Mouse (Mus musculus) adrenal gland, postnatal 25 days (tissue): ENCODE results near the gene Als2. TPM values are rescaled to one million over a fixed set of nuclear protein-coding genes. Genes with fewer than 3 reads are reported as not detected.

Experiments
- DNase-seq: peaks from one replicate; pipeline ENCODE4 v3.0.0; 2021; ENCODE audit warnings: mixed read lengths
- total RNA-seq: library from RNA; stranded (reverse); gene quantifications from 2 replicates; pipeline ENCODE4 v1.2.3, GENCODE M21; 2021

The Als2 gene
- total RNA-seq, 1 experiment from 2014 or later, result 12.4 TPM

DNA sequence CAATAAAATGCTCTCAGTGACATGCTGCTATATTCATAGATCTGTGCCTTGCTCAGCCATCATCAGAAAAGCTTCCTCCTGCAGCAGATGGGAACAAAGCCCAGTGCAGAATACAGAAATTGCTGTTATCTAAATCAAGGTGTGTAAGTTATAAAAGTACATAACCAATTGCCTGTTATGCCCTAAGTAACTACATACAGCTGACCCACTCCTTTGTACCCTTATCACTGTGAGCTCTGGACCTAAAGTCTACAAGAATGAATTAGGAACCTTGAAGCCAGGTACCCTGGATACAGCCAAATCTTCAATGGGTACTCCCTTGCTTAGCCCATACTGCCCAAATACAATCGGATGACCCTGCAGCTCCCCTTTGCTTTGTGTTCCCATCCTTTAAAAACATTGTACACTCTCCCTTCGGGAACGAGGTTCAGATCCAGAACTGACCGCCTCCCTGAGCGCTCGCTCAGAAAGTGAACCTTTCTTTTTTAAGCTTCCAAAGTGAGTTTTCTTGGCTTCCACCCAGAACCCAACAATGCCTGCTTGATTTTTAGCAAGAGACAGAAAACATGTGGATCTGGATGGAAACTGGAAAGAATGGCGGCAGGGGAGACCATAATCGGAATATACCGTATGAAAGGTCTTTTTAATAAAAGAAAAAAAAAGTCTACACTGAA lies 70.7 kb downstream of the Als2 start:
- DNase-seq, result no peak

- DNase-seq, result no peak
Observed at GRCm38 (mm10) chr1:59163918-59164317, 73.1 kb downstream of the Als2 start.

GRCm38 (mm10) chr1:59163030-59163461 lies 74.0 kb downstream of the Als2 start, which contains the start of gene Mpp4:
Mpp4 (minus strand) TSS chr1:59163389.
- DNase-seq, result peak; percentile 16

DNA sequence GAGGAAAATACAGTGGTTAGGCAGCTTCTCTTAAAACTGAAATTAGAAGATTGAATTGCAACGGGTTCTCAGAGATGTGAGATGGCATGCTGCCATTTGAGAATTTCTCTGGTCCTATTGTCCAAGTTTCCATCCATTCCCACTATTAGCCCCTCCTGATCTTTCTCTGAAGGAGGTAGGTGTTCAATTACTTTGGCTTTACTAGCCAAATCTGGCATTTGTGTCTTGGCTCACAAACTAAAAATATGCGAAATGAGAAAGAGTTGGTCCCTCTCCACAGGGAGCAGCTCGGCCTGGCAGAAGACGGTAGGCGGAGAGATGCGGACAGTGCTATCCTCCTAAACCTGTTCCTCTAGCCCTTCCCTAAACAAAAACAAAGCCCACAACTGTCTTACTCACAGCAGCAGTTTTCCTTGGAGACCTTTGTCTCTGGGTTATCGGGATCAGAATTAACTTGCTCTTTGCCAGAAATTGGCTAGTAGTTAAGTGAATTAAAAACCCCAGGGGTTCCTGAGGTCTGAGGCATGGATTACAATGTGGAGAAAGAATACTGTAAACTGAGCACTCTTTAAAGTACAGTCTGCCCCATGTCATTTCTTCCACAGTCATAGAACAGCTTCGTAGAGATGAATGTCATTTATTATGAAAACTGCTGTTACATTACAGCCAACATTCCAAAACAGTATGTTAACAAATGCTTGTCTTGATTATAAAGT lies 74.6 kb downstream of the Als2 start:
- DNase-seq, result no peak

GRCm38 (mm10) chr1:59161396-59161795 lies 75.6 kb downstream of the Als2 start:
- DNase-seq, result no peak

DNA sequence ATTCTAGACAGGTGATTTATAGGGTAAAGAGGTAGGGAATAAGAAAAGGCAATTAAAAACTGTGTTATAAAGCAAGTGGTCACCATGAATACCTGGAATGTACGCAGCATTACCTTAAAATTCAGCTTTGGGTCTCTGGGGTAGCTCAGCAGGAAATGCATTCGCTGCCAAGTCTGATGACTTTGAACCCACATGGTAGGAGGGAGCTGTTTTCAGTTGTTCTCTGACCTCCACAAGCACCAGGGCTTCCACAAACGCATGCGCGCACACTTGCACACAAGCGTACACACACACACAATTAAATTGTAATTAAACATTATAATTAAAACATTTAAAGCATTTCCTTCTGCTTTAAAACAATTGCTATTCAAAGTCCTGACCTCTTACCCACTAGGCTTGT lies 76.2 kb downstream of the Als2 start:
- DNase-seq, result no peak

DNA sequence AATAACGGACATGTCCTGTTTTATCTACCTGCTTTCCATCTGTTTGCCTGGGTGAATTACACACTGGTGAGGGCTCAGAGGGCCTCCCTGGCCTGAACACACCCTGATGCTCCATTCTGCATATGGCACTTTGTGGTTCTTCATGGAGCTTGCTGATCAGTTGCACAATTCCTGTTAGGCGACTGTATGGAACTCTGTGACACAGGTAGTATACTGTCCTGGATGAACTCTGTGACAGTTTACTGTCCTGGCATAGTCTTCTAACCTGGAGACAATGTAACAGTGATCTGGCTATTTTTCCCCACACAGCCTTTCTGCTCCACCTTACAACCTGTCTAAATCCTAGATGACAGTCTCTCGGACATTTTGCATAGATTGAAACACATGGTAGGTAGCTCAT lies 77.9 kb downstream of the Als2 start:
- DNase-seq, result no peak

GRCm38 (mm10) chr1:59158498-59158897 lies 78.5 kb downstream of the Als2 start:
- DNase-seq, result no peak

- no peak for DNase-seq
Observed at GRCm38 (mm10) chr1:59157846-59158245, 79.2 kb downstream of the Als2 start.

DNA sequence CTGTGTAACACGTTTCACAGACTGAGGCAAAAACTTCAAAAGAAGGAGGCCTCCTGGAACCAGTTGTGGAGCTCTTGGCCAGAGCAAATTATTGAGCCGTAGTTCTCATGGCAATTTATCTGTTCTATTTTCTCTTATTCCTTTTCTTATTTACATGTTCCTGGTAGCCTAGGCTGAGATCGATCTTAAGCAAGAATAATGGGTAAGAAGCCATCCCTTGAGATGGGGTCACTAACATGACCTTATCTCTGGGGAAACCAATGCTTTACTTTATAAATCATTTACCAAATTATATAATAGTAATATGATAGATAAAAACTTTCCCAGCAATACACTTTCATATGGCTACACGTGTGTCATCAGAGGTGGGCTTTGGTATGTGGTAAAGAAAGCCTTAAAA lies 84.7 kb downstream of the Als2 start:
- DNase-seq, result no peak

- DNase-seq, result no peak
Observed at GRCm38 (mm10) chr1:59150542-59150941, 86.5 kb downstream of the Als2 start.

DNA sequence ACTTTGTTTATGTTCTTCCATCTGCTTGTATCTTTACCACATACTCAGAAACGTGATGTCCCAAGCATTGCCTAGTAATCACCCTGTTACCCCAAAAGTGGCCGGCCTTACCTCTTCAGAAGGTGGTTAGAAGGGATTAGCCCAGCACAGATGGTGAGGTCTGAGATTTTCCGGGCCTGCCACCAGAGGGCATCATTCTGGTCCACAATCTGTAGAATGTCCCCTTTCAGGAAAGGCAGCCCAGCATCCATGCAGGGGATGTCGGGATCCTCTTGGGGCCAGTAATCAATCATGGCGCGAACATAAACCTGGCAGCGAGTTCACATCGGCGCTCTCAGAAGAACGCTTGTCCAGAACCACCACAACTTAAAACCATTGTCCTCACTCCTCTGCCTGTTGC lies 92.5 kb downstream of the Als2 start:
- DNase-seq, result peak; percentile 46

- peak; percentile 67 for DNase-seq
Observed at GRCm38 (mm10) chr1:59142809-59143208, 94.2 kb downstream of the Als2 start.

DNA sequence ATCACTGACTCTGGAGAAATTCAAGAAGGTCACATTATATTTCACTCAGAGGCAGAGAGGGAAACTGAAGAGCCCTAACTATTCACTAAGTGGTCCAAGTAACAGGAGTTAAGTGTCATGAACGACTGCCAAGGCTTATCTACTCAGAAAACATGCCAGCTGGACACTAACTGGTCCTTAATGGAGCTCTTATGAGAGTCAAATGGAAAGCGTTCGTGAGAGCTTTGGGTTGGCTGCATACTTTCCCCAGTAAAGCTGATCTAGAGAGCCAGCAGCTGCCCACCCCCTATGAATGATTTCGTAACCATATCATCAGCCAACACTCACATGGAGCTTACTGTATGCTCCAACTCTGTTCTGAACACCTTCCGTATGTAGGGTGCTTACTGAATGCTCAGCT lies 102.6 kb downstream of the Als2 start:
- DNase-seq, result no peak

- no peak for DNase-seq
Observed at GRCm38 (mm10) chr1:59128879-59129278, 108.2 kb downstream of the Als2 start.

GRCm38 (mm10) chr1:59125558-59125957 lies 111.5 kb downstream of the Als2 start:
- no peak for DNase-seq

DNA sequence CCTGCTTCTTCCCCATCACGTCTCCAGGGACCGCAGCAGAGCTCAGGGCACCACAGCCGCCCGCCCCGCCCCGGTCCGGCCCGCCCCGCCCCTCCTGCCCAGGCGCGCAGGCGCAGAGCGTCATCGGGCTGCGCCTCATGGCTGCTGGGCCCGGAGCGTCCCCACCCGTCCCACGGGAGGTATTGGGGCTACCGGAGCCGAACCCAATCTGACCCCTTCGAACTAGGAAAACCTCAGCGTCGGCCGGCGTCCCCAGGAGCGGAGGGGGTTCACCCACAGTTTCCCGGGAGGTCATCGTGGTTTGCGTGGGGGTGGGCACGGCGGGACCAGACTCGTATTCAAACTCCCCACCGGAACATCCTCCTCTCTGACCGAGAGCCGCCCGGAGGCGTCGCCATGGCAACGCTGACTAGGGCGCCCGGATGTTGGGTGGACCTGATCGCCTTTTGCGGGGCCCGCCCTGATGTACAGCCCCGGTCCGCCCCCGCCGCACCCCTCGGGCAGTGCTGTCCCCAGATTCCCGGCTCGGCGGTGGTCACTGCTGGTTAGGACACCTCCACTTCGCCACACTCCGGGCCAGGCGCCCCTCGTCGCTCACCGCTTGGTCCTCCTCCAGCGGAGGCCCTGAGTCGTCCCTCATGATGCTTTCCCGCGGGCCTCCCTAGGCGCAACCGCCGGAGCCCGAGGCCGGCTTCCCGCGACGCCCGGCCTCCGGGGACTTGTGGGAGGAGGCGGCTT lies 117.1 kb downstream of the Als2 start, which contains the start of gene Tmem237:
TSS of gene Tmem237 (minus strand) at position 689 of the 738 bp plus-strand sequence.
- peak; percentile 92 for DNase-seq

Other genes starting within 250 kb of the Als2 start
- gene C2cd6, start 142.3 kb downstream of the Als2 start, total RNA-seq, result not detected in 2 replicates
- 16.5 and 18.0 TPM in 2 replicates for gene Tmem237, start 116.8 kb downstream of the Als2 start, total RNA-seq
- 0.71 TPM in 1 of 2 replicates, not detected in the other for gene Mpp4, start 73.8 kb downstream of the Als2 start, total RNA-seq
- gene Cdk15, start 19.7 kb upstream of the Als2 start, total RNA-seq, result 0.36 TPM in 1 of 2 replicates, not detected in the other
- gene Fzd7, start 245.2 kb upstream of the Als2 start, total RNA-seq, result 12.7 and 17.9 TPM in 2 replicates